Mouse (Mus musculus): ENCODE results near the gene Ttc30a2.
"Not testable (repeated sequence)": the region's sequence is repeated elsewhere in the genome, so short reads cannot be mapped to it uniquely, and the experiment has no call there.

Ttc30a2 gene

DNA sequence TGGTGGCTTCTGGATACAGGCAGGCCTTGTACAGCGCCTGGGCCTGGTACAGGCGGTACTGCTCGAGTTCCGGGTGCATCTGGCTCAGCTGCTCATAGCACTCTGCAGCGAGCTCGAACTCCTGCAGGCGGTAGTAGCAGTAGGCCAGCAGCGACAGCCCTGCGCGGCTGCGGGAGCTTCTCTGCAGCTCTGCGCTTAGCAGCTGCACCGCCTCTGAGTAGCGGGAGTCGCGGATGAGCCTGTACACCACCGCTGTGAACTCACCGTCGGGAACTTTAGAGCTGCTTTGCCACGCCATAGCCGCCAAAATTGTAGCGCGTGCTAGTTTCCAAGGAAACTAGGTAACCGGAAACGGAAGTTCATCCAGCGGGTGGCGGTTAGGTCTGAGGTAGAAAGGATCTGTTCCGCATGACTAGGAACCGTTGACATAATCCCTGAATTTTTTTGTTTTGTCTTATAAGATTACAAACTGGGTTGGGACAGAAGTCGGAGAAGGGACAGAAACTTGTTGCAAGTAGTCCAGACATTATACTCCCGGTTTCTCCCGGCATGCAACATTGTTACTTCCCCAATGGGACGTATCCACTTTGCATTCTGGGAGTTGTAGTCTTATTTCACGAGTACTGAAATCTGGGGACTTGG lies 3.6 kb upstream of the Ttc30a2 start, which contains the start of gene Ttc30a1:
Ttc30a1 (minus strand) TSS at position 528 of the 642 bp plus-strand sequence.
- in situ Hi-C loops (cut with MboI; ENCODE audit: low sequenced_read_pairs) = not testable (repeated sequence)

GRCm38 (mm10) chr2:75980933-75981439 lies 3.0 kb upstream of the Ttc30a2 start:
- in situ Hi-C loops (cut with MboI; ENCODE audit: low sequenced_read_pairs) = not testable (repeated sequence)

DNA sequence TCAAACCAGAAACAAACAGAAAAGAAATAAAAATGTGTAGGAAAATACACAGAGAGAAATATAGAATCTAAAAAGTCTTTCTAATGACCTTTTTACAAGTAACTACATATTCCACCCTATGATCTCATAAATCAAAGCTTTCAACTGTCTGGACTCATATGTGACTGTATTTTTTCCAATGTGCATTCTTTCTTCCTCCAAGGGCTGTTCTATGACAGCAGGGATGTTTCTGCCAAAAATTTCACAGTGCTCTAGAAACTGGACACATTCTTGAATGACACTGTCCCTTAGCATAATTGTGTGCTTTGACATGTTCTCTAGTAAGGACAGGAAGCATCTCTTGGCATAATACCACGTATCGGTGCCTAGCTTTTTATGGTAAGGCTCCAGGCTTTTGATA lies 1.9 kb downstream of the Ttc30a2 start:
- in situ Hi-C loops (cut with MboI; ENCODE audit: low sequenced_read_pairs) = not testable (repeated sequence)

DNA sequence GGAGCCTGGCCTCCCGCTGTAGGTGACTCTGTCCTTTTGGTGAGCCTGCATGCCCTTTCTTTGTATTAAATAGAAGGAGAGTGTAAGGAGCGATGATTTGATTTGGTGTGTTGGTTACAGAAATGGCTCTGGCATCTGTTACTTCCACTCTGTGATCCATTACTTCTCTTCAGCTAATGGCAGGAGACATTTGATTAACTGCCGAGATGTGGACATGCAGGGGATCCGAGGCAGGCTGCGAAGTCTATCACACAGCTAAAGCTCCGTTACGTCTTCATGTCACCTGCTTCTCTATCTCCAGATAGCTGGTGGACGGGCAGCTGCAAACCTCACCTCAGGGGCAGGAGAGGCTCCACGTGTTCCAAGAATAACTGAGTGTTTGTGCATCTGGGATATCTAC lies 3.8 kb downstream of the Ttc30a2 start:
- in situ Hi-C loops (cut with MboI; ENCODE audit: low sequenced_read_pairs) = loop anchor here (25.0 kb wide), 1 partner anchor 362 kb away; no protein-coding TSS in a partner anchor

GRCm38 (mm10) chr2:75964972-75965371 lies 13.0 kb downstream of the Ttc30a2 start:
- in situ Hi-C loops (cut with MboI; ENCODE audit: low sequenced_read_pairs) = loop anchor here (25.0 kb wide), 1 partner anchor 353 kb away; no protein-coding TSS in a partner anchor

DNA sequence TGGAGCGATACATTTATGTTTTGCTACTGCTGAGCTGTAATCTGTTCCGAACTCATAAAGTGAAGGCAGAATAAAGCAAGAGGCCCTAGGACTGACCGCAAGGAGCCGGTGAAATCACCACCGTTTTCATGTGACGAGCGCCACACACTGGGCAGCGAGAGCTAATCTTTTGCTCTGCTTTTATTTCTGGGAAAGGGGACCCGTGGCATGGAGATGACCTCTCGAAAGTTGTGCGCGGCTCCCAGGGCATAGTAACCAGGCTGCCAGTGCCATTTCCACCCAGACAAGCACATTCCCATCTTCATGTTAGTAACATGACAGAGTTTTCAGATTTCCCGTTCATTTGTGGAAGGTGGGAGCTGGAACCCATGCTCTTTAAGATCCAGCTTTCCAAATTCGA lies 13.5 kb downstream of the Ttc30a2 start:
- in situ Hi-C loops (cut with MboI; ENCODE audit: low sequenced_read_pairs) = loop anchor here (25.0 kb wide), 1 partner anchor 352 kb away; no protein-coding TSS in a partner anchor

GRCm38 (mm10) chr2:75964051-75964450 lies 13.9 kb downstream of the Ttc30a2 start:
- in situ Hi-C loops (cut with MboI; ENCODE audit: low sequenced_read_pairs) = loop anchor here (25.0 kb wide), 1 partner anchor 352 kb away; no protein-coding TSS in a partner anchor

- in situ Hi-C loops (cut with MboI; ENCODE audit: low sequenced_read_pairs) = loop anchor here (25.0 kb wide), 1 partner anchor 351 kb away; no protein-coding TSS in a partner anchor
Measured at GRCm38 (mm10) chr2:75963211-75963840, 14.6 kb downstream of the Ttc30a2 start.

- in situ Hi-C loops (cut with MboI; ENCODE audit: low sequenced_read_pairs) = loop anchor here (25.0 kb wide), 1 partner anchor 348 kb away; no protein-coding TSS in a partner anchor
Measured at GRCm38 (mm10) chr2:75960366-75961330, 17.3 kb downstream of the Ttc30a2 start.

GRCm38 (mm10) chr2:75959850-75960365 lies 18.1 kb downstream of the Ttc30a2 start:
- in situ Hi-C loops (cut with MboI; ENCODE audit: low sequenced_read_pairs) = loop anchor here (25.0 kb wide), 1 partner anchor 348 kb away; no protein-coding TSS in a partner anchor

- in situ Hi-C loops (cut with MboI; ENCODE audit: low sequenced_read_pairs) = loop anchor here (25.0 kb wide), 1 partner anchor 347 kb away; no protein-coding TSS in a partner anchor
Measured at GRCm38 (mm10) chr2:75959183-75959849, 18.7 kb downstream of the Ttc30a2 start.

- in situ Hi-C loops (cut with MboI; ENCODE audit: low sequenced_read_pairs) = loop anchor here (25.0 kb wide), 1 partner anchor 343 kb away; no protein-coding TSS in a partner anchor
Measured at GRCm38 (mm10) chr2:75955709-75956108, 22.3 kb downstream of the Ttc30a2 start.

DNA sequence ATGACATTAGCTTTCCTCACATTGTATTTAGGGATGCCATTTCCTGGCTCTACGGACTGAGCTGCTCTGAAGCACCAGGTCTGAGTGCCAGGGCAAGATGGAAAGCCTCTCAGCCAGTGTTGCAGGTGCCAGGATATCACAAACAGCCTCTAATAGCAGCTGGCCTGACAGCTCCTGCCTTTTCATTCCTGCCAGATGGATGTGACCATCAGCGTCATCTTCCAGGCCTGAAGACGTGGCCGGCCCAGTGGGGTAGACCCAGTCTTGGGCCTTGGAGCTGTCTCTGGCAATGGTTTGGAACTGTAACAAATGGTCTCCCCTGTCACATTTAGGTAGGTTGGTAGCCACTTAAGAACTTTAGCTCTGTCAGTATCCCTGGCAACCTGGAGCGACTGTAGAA lies 24.6 kb downstream of the Ttc30a2 start:
- in situ Hi-C loops (cut with MboI; ENCODE audit: low sequenced_read_pairs) = loop anchor here (25.0 kb wide), 1 partner anchor 341 kb away; no protein-coding TSS in a partner anchor

GRCm38 (mm10) chr2:75950685-75951084 lies 27.3 kb downstream of the Ttc30a2 start:
- in situ Hi-C loops (cut with MboI; ENCODE audit: low sequenced_read_pairs) = loop anchor here (25.0 kb wide), 1 partner anchor 338 kb away; no protein-coding TSS in a partner anchor

GRCm38 (mm10) chr2:75938117-75939063 lies 39.6 kb downstream of the Ttc30a2 start, which contains the start of gene Ttc30b:
Gene Ttc30b, minus strand, starts transcription at chr2:75938585.
- in situ Hi-C loops (cut with MboI; ENCODE audit: low sequenced_read_pairs) = no loop called here

- in situ Hi-C loops (cut with MboI; ENCODE audit: low sequenced_read_pairs) = not testable (repeated sequence)
Measured at GRCm38 (mm10) chr2:75937520-75938116, 40.4 kb downstream of the Ttc30a2 start.

DNA sequence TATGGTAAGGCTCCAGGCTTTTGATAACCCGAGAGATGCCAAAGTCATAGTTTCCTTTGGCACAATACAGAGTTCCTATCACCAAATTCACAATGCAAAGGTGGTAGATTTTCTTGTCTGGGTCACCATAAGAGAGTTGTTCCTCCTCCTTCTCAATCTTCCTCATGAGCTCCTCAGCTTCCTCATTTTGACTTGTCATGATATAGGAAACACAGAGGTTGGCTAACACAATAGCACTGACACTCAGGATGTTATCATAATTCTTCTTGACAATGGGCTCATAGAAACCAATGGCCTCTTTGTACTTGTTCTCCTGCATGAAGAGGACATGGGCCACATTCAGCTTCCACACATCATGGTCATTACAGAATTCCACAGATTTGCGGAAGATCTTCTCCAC lies 41.3 kb downstream of the Ttc30a2 start:
- in situ Hi-C loops (cut with MboI; ENCODE audit: low sequenced_read_pairs) = not testable (repeated sequence)

DNA sequence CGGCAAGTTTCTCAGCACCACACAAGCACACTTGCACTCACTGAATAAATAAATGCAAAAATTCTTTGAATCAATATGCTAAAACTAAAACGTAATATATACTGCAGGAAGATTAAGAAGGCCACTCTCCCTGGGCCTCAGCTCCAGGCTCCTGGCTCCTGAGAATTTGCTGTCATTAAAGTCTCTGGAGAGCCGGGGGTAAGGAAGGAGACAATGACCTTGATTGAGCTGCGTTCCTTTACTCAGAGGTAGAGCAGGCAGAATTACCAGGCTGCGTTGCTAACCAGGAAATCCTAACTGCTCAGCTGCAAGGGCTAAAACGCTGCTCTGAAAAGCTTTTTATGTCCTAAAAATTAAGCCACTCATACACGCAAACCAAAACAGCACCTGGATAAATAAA lies 44.4 kb downstream of the Ttc30a2 start:
- in situ Hi-C loops (cut with MboI; ENCODE audit: low sequenced_read_pairs) = no loop called here
